ENCODE assay signal across 8 mouse cellular contexts in genomic region chr6:40326341-40326740, GRCm38 (mm10). TPM values are rescaled to one million over a fixed set of nuclear protein-coding genes. Genes with fewer than 3 reads are reported as not detected.
DNase-seq lines count a peak whose midpoint lies in the region; ATAC-seq and TF ChIP-seq lines count a peak whose summit lies in the region.

No protein-coding gene starts in this region.

- peaks cover 12% of the 10 kb centered on the region for H3K36me3 ChIP-seq in kidney, postnatal 0 days (ENCODE audit: insufficient read depth, low read length)
- peaks cover 16% of the 10 kb centered on the region for H3K36me3 ChIP-seq in embryonic facial prominence, embryonic 10.5 days (replicated peaks)
- H3K36me3 ChIP-seq in hindbrain, embryonic 13.5 days = peaks cover 12% of the 10 kb centered on the region
- H3K36me3 ChIP-seq in midbrain, postnatal 0 days (ENCODE audit: insufficient read depth, low read length) = peaks cover 11% of the 10 kb centered on the region

- H3K9me3 ChIP-seq in kidney, postnatal 0 days (replicated peaks; ENCODE audit: low read length) = no peaks in the 10 kb centered on the region
- H3K9me3 ChIP-seq in embryonic facial prominence, embryonic 10.5 days = no peaks in the 10 kb centered on the region
- H3K9me3 ChIP-seq in hindbrain, embryonic 13.5 days = no peaks in the 10 kb centered on the region
- H3K9me3 ChIP-seq in midbrain, postnatal 0 days (ENCODE audit: low read length) = no peaks in the 10 kb centered on the region

- peaks cover 4% of the 10 kb centered on the region; the same call in 1 of the 2 replicates for H3K4me1 ChIP-seq in kidney, postnatal 0 days (replicated peaks; ENCODE audit: insufficient read depth, low read length)
- H3K4me1 ChIP-seq in embryonic facial prominence, embryonic 10.5 days = 0 out of 2 replicates have a peak, but pooled peaks cover 10% of the 10 kb centered on the region
- peaks cover 5% of the 10 kb centered on the region; the same call in 1 of the 2 replicates for H3K4me1 ChIP-seq in hindbrain, embryonic 13.5 days (replicated peaks)
- no peaks in the 10 kb centered on the region for H3K4me1 ChIP-seq in midbrain, postnatal 0 days (ENCODE audit: insufficient read depth, low read length)

- H3K27ac ChIP-seq in kidney, postnatal 0 days = no peak overlapping the region
- no peak overlapping the region for H3K27ac ChIP-seq in embryonic facial prominence, embryonic 10.5 days (replicated peaks)
- no peak overlapping the region for H3K27ac ChIP-seq in hindbrain, embryonic 13.5 days
- no peak overlapping the region for H3K27ac ChIP-seq in midbrain, postnatal 0 days (ENCODE audit: low read depth, low read length)

- ATAC-seq in kidney, postnatal 0 days (replicated peaks; ENCODE audit: low FRiP score, low read depth) = no peak
- no peak for ATAC-seq in hindbrain, embryonic 13.5 days (ENCODE audit: low FRiP score)
- ATAC-seq in midbrain, postnatal 0 days (ENCODE audit: low FRiP score) = no peak

- no peak overlapping the region for H3K9ac ChIP-seq in kidney, postnatal 0 days (ENCODE audit: low read depth, low read length)
- no peak overlapping the region for H3K9ac ChIP-seq in hindbrain, embryonic 13.5 days
- no peak overlapping the region for H3K9ac ChIP-seq in midbrain, postnatal 0 days (replicated peaks; ENCODE audit: low read length, poor library complexity, severe bottlenecking)

- no peak for TF ChIP-seq CTCF in kidney, postnatal 0 days (IDR thresholded peaks at IDR 0.05; ENCODE audit: low read depth)
- TF ChIP-seq CTCF in midbrain, postnatal 0 days (IDR thresholded peaks at IDR 0.05) = no peak

- DNase-seq in kidney, postnatal 0 days (ENCODE audit: low spot score) = no peak
- DNase-seq in kidney, postnatal 10 days = no peak
- no peak for DNase-seq in embryonic facial prominence, embryonic 10.5 days (ENCODE audit: low spot score)
- no peak for DNase-seq in midbrain, postnatal 0 days (ENCODE audit: low spot score)
- DNase-seq in thymus, postnatal 25 days = no peak
- no peak for DNase-seq in frontal cortex, postnatal 14 days (ENCODE audit: low spot score in 2 of 2)
- no peak for DNase-seq in thymus, adult 18-20 months

- no peaks in the 10 kb centered on the region for H3K27me3 ChIP-seq in kidney, postnatal 0 days (ENCODE audit: insufficient read depth, low read length)
- no peaks in the 10 kb centered on the region for H3K27me3 ChIP-seq in embryonic facial prominence, embryonic 10.5 days (replicated peaks; ENCODE audit: low read depth, poor library complexity, severe bottlenecking)
- no peaks in the 10 kb centered on the region for H3K27me3 ChIP-seq in hindbrain, embryonic 13.5 days
- H3K27me3 ChIP-seq in midbrain, postnatal 0 days (ENCODE audit: insufficient read depth, low read length) = no peaks in the 10 kb centered on the region

- peak overlapping the region; percentile 66 for H3K4me2 ChIP-seq in kidney, postnatal 0 days (ENCODE audit: low read length)
- H3K4me2 ChIP-seq in hindbrain, embryonic 13.5 days = peak overlapping the region; percentile 54
- peak overlapping the region; percentile 50 for H3K4me2 ChIP-seq in midbrain, postnatal 0 days (ENCODE audit: low read depth, low read length, poor library complexity, severe bottlenecking)

- no peak overlapping the region for H3K4me3 ChIP-seq in kidney, postnatal 0 days (replicated peaks; ENCODE audit: low read depth, low read length)
- H3K4me3 ChIP-seq in embryonic facial prominence, embryonic 10.5 days = peak overlapping the region; percentile 82
- peak overlapping the region; percentile 70 for H3K4me3 ChIP-seq in hindbrain, embryonic 13.5 days
- peak overlapping the region; percentile 60 for H3K4me3 ChIP-seq in midbrain, postnatal 0 days (ENCODE audit: low read depth, low read length)

- WGBS in kidney, postnatal 0 days = 88% methylated on average over 8 of the region's 8 CpGs
- 90% methylated on average over 8 of the region's 8 CpGs for WGBS in embryonic facial prominence, embryonic 10.5 days
- WGBS in hindbrain, embryonic 13.5 days = 89% methylated on average over 8 of the region's 8 CpGs
- 90% methylated on average over 8 of the region's 8 CpGs for WGBS in midbrain, postnatal 0 days

RNA-seq across cellular contexts. Expression of gene Agk, which starts 1.4 kb away (rescaled TPM):
- polyA plus RNA-seq in kidney, postnatal 0 days (2015; fragmentation: Nextera tagmentation; extraction: Ambion mirVana) = 32.0 and 36.4 TPM in 2 replicates
- polyA plus RNA-seq in embryonic facial prominence, embryonic 10.5 days (2016; fragmentation: Nextera tagmentation; extraction: Ambion mirVana) = 50.6 and 53.3 TPM in 2 replicates
- polyA plus RNA-seq in hindbrain, embryonic 13.5 days (2015; fragmentation: Nextera tagmentation; extraction: Ambion mirVana) = 40.4 and 41.8 TPM in 2 replicates
- total RNA-seq in midbrain, postnatal 0 days (2014; rRNA removed) = 57.3 and 72.3 TPM in 2 replicates
- polyA plus RNA-seq in midbrain, postnatal 0 days (2015; fragmentation: Nextera tagmentation; extraction: Ambion mirVana) = 63.7 and 64.2 TPM in 2 replicates
